Mouse (Mus musculus): Measurements from ENCODE around the gene Ccdc69.

The Ccdc69 gene

GRCm38 (mm10) chr11:55079180-55079579 lies 1.2 kb upstream of the Ccdc69 start:
- Histone ChIP-seq H3K27me3 (ENCODE audit: control insufficient read depth, insufficient read depth, low read length, poor library complexity, severe bottlenecking) (no peaks in the 10 kb centered on the region), H3K36me3 (ENCODE audit: control insufficient read depth, insufficient read depth, low read length, poor library complexity, severe bottlenecking) (no peaks in the 10 kb centered on the region)
- DNase-seq (ENCODE audit: low read depth, low spot score) = no peak

GRCm38 (mm10) chr11:55078502-55078901 lies 571 bp upstream of the Ccdc69 start:
- H3K27me3 ChIP-seq (ENCODE audit: control insufficient read depth, insufficient read depth, low read length, poor library complexity, severe bottlenecking) = no peaks in the 10 kb centered on the region
- no peak for DNase-seq (ENCODE audit: low read depth, low spot score)

GRCm38 (mm10) chr11:55076234-55076633 lies 1.7 kb downstream of the Ccdc69 start:
- no peaks in the 10 kb centered on the region for H3K27me3 ChIP-seq (ENCODE audit: control insufficient read depth, insufficient read depth, low read length, poor library complexity, severe bottlenecking)
- H3K36me3 ChIP-seq (ENCODE audit: control insufficient read depth, insufficient read depth, low read length, poor library complexity, severe bottlenecking) = no peaks in the 10 kb centered on the region
- DNase-seq (ENCODE audit: low read depth, low spot score) = peak; percentile 68

More at GRCm38 (mm10) chr11:55078502-55078901, 571 bp upstream of the Ccdc69 start:
- no peaks in the 10 kb centered on the region for H3K36me3 ChIP-seq (ENCODE audit: control insufficient read depth, insufficient read depth, low read length, poor library complexity, severe bottlenecking)

- Histone ChIP-seq H3K36me3 (ENCODE audit: control insufficient read depth, insufficient read depth, low read length, poor library complexity, severe bottlenecking) (peaks cover 1% of the 10 kb centered on the region; the same call in 1 of the 2 replicates), H3K27me3 (ENCODE audit: control insufficient read depth, insufficient read depth, low read length, poor library complexity, severe bottlenecking) (no peaks in the 10 kb centered on the region)
- DNase-seq (ENCODE audit: low read depth, low spot score) = no peak
Measured at GRCm38 (mm10) chr11:55075602-55076001, 2.3 kb downstream of the Ccdc69 start.

- no peak for DNase-seq (ENCODE audit: low read depth, low spot score)
- Histone ChIP-seq H3K36me3 (ENCODE audit: control insufficient read depth, insufficient read depth, low read length, poor library complexity, severe bottlenecking) (peaks cover 1% of the 10 kb centered on the region; the same call in 1 of the 2 replicates), H3K27me3 (ENCODE audit: control insufficient read depth, insufficient read depth, low read length, poor library complexity, severe bottlenecking) (no peaks in the 10 kb centered on the region)
Measured at GRCm38 (mm10) chr11:55073191-55073590, 4.7 kb downstream of the Ccdc69 start.

GRCm38 (mm10) chr11:55072467-55072866 lies 5.5 kb downstream of the Ccdc69 start:
- Histone ChIP-seq H3K27me3 (ENCODE audit: control insufficient read depth, insufficient read depth, low read length, poor library complexity, severe bottlenecking) (no peaks in the 10 kb centered on the region), H3K36me3 (ENCODE audit: control insufficient read depth, insufficient read depth, low read length, poor library complexity, severe bottlenecking) (peaks cover 1% of the 10 kb centered on the region; the same call in 1 of the 2 replicates)
- peak; percentile 51 for DNase-seq (ENCODE audit: low read depth, low spot score)

- H3K27me3 ChIP-seq (ENCODE audit: control insufficient read depth, insufficient read depth, low read length, poor library complexity, severe bottlenecking) = no peaks in the 10 kb centered on the region
- peaks cover 1% of the 10 kb centered on the region; the same call in 1 of the 2 replicates for H3K36me3 ChIP-seq (ENCODE audit: control insufficient read depth, insufficient read depth, low read length, poor library complexity, severe bottlenecking)
- no peak for DNase-seq (ENCODE audit: low read depth, low spot score)
Measured at GRCm38 (mm10) chr11:55071344-55071743, 6.6 kb downstream of the Ccdc69 start.

GRCm38 (mm10) chr11:55069023-55069422 lies 8.9 kb downstream of the Ccdc69 start:
- DNase-seq (ENCODE audit: low read depth, low spot score) = no peak
- Histone ChIP-seq H3K36me3 (ENCODE audit: control insufficient read depth, insufficient read depth, low read length, poor library complexity, severe bottlenecking) (peaks cover 1% of the 10 kb centered on the region), H3K27me3 (ENCODE audit: control insufficient read depth, insufficient read depth, low read length, poor library complexity, severe bottlenecking) (no peaks in the 10 kb centered on the region)

GRCm38 (mm10) chr11:55066921-55067320 lies 11.0 kb downstream of the Ccdc69 start:
- DNase-seq (ENCODE audit: low read depth, low spot score) = no peak
- Histone ChIP-seq H3K36me3 (ENCODE audit: control insufficient read depth, insufficient read depth, low read length, poor library complexity, severe bottlenecking) (peaks cover 1% of the 10 kb centered on the region), H3K27me3 (ENCODE audit: control insufficient read depth, insufficient read depth, low read length, poor library complexity, severe bottlenecking) (no peaks in the 10 kb centered on the region)

GRCm38 (mm10) chr11:55062856-55063255 lies 15.1 kb downstream of the Ccdc69 start:
- no peaks in the 10 kb centered on the region for H3K27me3 ChIP-seq (ENCODE audit: control insufficient read depth, insufficient read depth, low read length, poor library complexity, severe bottlenecking)
- peaks cover 2% of the 10 kb centered on the region for H3K36me3 ChIP-seq (ENCODE audit: control insufficient read depth, insufficient read depth, low read length, poor library complexity, severe bottlenecking)
- no peak for DNase-seq (ENCODE audit: low read depth, low spot score)

- Histone ChIP-seq H3K27me3 (ENCODE audit: control insufficient read depth, insufficient read depth, low read length, poor library complexity, severe bottlenecking) (no peaks in the 10 kb centered on the region), H3K36me3 (ENCODE audit: control insufficient read depth, insufficient read depth, low read length, poor library complexity, severe bottlenecking) (peaks cover 5% of the 10 kb centered on the region)
- DNase-seq (ENCODE audit: low read depth, low spot score) = no peak
Measured at GRCm38 (mm10) chr11:55060802-55061201, 17.1 kb downstream of the Ccdc69 start.

- DNase-seq (ENCODE audit: low read depth, low spot score) = no peak
- Histone ChIP-seq H3K27me3 (ENCODE audit: control insufficient read depth, insufficient read depth, low read length, poor library complexity, severe bottlenecking) (no peaks in the 10 kb centered on the region), H3K36me3 (ENCODE audit: control insufficient read depth, insufficient read depth, low read length, poor library complexity, severe bottlenecking) (peaks cover 8% of the 10 kb centered on the region)
Measured at GRCm38 (mm10) chr11:55057511-55057910, 20.4 kb downstream of the Ccdc69 start.

GRCm38 (mm10) chr11:55050837-55051510 lies 27.0 kb downstream of the Ccdc69 start:
- Histone ChIP-seq H3K27me3 (ENCODE audit: control insufficient read depth, insufficient read depth, low read length, poor library complexity, severe bottlenecking) (no peaks in the 10 kb centered on the region), H3K36me3 (ENCODE audit: control insufficient read depth, insufficient read depth, low read length, poor library complexity, severe bottlenecking) (peaks cover 17% of the 10 kb centered on the region; the same call in 1 of the 2 replicates)
- no peak for DNase-seq (ENCODE audit: low read depth, low spot score)

- peak; percentile 71 for DNase-seq (ENCODE audit: low read depth, low spot score)
- Histone ChIP-seq H3K36me3 (ENCODE audit: control insufficient read depth, insufficient read depth, low read length, poor library complexity, severe bottlenecking) (peaks cover 10% of the 10 kb centered on the region; the same call in 1 of the 2 replicates), H3K27me3 (ENCODE audit: control insufficient read depth, insufficient read depth, low read length, poor library complexity, severe bottlenecking) (no peaks in the 10 kb centered on the region)
Measured at GRCm38 (mm10) chr11:55046600-55046999, 31.3 kb downstream of the Ccdc69 start.

GRCm38 (mm10) chr11:55041348-55041747 lies 36.6 kb downstream of the Ccdc69 start:
- Histone ChIP-seq H3K27me3 (ENCODE audit: control insufficient read depth, insufficient read depth, low read length, poor library complexity, severe bottlenecking) (no peaks in the 10 kb centered on the region), H3K36me3 (ENCODE audit: control insufficient read depth, insufficient read depth, low read length, poor library complexity, severe bottlenecking) (no peaks in the 10 kb centered on the region)
- peak; percentile 26 for DNase-seq (ENCODE audit: low read depth, low spot score)

- DNase-seq (ENCODE audit: low read depth, low spot score) = peak; percentile 87
- Histone ChIP-seq H3K27me3 (ENCODE audit: control insufficient read depth, insufficient read depth, low read length, poor library complexity, severe bottlenecking) (no peaks in the 10 kb centered on the region), H3K36me3 (ENCODE audit: control insufficient read depth, insufficient read depth, low read length, poor library complexity, severe bottlenecking) (no peaks in the 10 kb centered on the region)
Measured at GRCm38 (mm10) chr11:55039591-55039990, 38.3 kb downstream of the Ccdc69 start.

All from splenic B cell, adult 2 months (primary cell).